Mouse (Mus musculus): ENCODE data around the gene Tunar.

The Tunar gene

GRCm38 (mm10) chr12:105398172-105398571 is 64.5 kb downstream of the Tunar start:
- no peak for DNase-seq (ENCODE audit: low read depth, low spot score)

- DNase-seq (ENCODE audit: low read depth, low spot score) = no peak
Observed at GRCm38 (mm10) chr12:105403742-105404141, 70.1 kb downstream of the Tunar start.

- DNase-seq (ENCODE audit: low read depth, low spot score) = no peak
Observed at GRCm38 (mm10) chr12:105406008-105406407, 72.3 kb downstream of the Tunar start.

GRCm38 (mm10) chr12:105413909-105414308 is 80.2 kb downstream of the Tunar start:
- no peak for DNase-seq (ENCODE audit: low read depth, low spot score)

- no peak for DNase-seq (ENCODE audit: low read depth, low spot score)
Observed at GRCm38 (mm10) chr12:105420476-105420875, 86.8 kb downstream of the Tunar start.

GRCm38 (mm10) chr12:105426541-105426940 is 92.9 kb downstream of the Tunar start:
- DNase-seq (ENCODE audit: low read depth, low spot score) = no peak

- peak; percentile 32 for DNase-seq (ENCODE audit: low read depth, low spot score)
Observed at GRCm38 (mm10) chr12:105427039-105427757, 93.5 kb downstream of the Tunar start.

- DNase-seq (ENCODE audit: low read depth, low spot score) = no peak
Observed at GRCm38 (mm10) chr12:105431872-105432271, 98.2 kb downstream of the Tunar start.

GRCm38 (mm10) chr12:105432807-105433206 is 99.1 kb downstream of the Tunar start:
- no peak for DNase-seq (ENCODE audit: low read depth, low spot score)

Measured in skeletal muscle tissue, adult 2 months (tissue).